Mouse (Mus musculus) urinary bladder, adult 18-20 months (tissue): ENCODE data around the gene Cytip.
"Not testable (repeated sequence)": the region's sequence is repeated elsewhere in the genome, so short reads cannot be mapped to it uniquely, and the experiment has no call there.

Experiments
- DNase-seq, 2 experiments: peaks; one replicate each; pipeline ENCODE4 v3.0.0; 2022; ENCODE audit warnings: low spot score in 2 of 2, mixed read lengths in 2 of 2

Cytip gene

DNA sequence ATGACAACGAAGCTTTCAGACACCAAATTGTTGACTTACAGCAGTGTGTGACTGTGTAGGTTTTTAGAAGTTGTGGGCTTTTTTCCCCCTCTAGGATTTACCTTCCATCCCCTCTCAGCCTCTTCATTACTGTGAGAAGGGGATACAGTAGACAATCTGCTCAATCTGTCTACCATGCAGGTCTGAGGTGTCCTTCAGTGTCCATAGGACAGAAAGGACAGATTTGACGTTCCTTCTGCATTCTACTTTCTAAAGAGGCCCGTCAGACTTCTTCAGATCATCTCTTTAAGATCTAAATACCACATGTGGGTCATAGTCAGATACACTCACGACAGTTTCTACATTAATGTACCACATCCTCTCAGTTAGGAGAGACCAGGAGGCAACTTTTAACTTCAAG is 33.5 kb downstream of the Cytip start:
- no peak for DNase-seq

DNA sequence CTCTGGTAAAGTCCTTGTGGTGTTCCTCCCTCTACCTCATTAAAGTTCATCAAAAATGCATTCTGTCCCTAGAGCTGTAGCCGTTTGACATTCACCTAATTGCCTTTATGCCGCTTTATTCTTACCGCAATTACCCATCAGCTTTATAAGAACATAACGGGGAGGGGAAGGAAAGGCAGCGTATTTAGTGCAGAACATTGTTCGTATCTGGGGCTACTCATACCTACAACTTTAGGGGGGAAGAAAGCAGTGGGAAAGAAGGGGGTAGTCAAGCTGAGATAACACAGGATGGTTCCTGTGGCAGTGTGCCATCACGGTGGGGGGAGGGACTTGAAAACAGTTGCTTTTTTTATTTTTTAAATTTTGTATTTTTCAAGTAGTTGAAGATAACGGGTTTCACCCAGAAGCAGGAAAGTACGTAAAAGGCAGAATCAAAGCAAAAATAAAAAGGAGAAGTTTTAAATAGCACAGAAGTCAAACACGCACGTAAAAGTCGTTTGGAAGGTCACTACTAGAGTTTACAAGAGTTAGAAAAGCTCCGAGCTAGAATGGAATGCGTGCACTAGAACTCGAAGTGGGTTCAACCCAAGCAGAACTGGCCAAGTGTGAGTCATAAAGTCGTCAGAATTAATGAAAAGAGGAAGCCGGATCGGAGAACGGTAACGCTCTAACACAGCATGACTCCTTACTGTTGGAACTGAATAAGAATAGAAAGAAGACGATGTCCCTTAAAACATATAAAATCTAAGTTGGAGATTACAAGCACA is 34.6 kb downstream of the Cytip start:
- no peak for DNase-seq

DNA sequence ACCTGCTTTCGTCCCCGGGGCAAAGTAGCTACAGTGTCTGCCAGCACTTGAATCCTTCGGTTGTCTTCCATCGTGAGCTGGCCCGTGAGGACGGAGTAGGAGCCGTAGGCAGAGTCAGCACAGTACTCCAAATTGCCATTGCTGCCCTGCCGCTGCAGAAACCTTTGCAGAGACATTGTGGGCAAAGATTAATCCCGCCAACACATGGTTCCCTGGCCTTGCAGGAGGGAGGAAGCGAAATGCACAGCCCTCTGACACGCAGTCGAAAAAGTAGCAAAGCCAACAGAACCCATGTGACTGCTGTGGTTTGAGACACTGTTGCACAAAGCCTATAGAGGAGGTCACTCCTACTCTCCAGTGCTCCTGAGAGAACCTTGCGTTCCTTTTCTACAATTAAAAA is 35.5 kb downstream of the Cytip start:
- DNase-seq: no peak

DNA sequence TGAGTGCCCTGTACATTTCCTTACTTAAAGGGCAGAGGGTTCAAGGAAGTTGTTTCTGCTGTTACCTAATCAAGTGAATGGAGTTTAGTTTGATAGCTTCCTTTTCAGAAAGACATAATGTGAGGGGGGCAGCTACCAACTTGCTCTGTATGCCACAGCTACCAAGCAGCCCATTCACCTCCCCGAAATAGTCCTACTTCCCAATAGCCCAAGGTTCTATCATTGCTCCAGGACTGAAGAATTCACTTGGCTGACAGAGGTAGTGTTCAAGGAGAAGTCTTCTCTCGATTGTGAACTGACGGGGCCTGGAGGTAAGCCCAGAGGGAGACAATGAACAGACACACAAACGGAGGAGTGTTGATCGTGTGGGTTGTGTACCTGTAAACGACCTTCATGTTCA is 36.2 kb downstream of the Cytip start:
- DNase-seq: no peak

DNA sequence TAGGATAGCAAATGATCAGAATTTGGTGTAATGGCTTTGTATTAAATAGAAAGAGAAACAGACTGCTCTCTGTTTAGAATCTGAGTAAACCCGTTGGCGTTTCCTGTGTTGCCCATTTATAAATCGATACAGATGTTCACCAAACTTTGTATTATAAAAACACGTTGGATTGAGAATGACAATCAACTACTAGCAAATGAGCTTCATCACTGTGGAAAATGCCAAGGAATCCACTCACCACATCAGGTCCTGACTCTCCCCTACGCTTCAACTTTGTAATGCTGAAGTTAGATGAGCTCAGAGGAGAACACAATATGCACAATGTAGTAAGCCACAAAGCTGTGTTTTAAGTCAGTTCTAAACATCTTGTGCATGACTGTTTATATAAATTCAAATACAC is 36.8 kb downstream of the Cytip start:
- no peak for DNase-seq

DNA sequence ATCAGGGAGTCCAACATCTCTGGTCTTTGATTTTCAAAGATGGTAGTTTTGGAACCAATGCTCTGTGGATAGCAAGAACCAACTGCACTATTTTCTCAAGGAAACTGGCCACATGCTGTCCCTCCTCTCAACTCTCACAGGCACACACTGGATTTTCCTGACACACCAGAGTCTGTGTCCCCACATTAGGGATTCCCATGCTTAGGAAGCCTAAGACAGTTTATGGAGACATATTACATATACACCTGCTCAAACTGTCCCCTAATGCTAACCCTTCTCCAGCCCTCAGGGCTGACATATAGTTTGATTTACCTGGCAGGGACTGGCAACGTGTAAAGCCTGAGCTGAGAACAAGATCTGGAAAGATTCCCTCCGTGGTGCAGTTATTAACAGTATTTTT is 37.2 kb downstream of the Cytip start:
- no peak for DNase-seq

DNA sequence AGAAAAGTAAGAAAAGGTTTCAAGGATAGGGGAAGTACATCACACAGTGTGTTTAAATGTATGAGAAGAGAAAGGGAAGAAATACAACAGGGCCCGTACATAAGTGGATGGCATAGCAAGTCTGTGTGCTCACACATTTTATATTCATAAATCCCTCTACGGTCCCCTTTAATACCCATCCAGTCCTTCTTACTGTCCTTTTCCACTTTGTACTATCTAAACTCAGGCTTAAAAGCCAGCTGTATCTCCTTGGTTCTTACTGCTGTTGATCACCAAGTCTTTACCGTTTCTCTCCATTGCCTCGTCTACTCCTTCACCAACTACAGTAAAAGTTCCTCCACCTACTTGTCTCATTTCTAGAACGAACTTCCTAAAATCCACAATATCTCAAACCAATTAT is 37.9 kb downstream of the Cytip start:
- no peak for DNase-seq

DNA sequence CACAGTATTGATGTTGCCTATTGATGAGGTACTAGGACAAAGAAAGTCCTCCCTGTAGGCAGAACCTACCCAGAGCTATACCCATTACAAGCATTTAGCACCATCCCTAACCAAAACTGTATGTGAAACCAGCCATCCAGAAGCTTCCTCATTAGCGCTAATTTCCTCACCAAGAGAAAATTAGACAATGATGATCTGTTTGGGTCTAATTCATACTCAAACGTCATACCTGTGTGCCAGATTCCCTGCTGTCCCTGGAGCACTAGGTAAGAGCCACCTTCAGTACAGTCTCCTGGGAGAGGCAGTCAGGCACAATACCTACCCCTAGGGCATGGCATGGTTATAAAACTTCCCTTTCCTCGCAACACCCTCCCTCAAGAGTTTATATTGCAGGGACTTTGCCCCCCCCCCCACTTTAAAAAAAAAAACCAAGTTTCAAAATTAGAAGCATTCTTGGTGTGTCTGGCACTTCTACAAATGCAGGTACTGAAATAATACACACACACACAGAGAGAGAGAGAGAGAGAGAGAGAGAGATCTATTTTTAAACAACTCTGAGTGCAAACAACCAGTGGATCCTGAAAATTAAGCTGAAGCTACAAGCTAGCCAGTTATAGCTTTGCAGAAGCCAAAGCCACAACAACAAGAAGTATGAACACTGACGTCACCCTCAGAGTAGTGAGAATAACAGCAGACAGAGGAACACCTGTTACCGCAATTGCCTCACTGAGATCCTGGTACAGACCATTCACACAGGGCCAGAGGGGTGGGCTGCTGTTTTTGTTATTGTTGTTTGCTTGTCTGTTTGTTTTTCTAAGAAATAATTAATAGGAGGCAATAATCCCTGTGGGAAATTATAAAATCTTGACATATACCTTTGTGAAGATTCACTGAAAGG is 38.6 kb downstream of the Cytip start:
- DNase-seq: no peak

DNA sequence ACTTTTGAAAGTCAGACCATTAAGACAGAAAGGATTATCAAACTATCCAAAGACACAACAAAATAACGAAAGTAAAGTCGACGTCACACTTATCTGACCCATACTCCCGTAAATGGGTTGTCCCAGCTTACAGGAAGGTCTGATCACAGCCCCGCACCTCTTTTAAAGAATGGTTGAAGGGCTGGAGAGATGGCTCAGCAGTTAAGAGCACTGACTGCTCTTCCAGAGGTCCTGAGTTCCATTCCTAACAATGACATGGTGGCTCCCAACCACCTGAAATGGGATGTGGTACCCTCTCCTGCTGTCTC is 39.3 kb downstream of the Cytip start:
- no peak for DNase-seq

DNA sequence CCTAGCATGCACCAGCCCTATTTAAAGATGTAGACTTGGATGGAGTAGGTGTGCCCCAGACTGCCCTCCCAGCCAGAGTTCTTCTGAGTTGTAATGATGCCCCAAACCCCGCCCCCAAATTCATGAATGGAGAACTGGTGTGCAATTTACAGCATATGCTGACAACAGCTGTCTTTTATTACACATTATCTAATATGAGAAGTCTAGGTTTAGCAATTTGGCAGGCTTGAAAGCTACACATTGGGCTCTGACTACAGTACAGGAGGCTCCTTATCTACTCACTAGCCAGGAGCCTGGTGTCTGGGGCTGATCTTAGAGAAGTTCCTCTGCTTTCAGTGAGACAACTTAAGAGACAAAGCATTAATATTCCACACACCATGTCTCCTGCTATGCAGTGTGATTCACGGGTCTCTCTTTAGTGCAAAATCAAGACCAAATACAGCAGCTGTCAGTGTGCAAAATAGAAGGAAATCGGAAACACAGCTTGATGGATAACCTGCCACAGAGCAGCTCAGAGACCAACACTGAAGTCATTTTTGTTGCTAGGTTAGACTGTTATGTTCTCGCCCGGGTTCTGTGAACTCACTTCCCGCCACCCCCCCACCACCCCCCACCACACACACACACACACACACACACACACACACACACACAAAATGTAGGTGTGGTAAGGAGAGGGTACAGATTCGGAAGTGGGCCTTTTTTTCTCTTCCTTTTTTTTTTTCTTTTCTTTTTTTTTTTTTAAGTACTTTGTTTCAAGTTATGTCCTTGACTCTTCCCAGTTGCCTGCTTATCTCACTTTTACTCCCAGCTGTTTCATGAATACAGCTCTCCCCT is 39.8 kb downstream of the Cytip start:
- DNase-seq: no peak

DNA sequence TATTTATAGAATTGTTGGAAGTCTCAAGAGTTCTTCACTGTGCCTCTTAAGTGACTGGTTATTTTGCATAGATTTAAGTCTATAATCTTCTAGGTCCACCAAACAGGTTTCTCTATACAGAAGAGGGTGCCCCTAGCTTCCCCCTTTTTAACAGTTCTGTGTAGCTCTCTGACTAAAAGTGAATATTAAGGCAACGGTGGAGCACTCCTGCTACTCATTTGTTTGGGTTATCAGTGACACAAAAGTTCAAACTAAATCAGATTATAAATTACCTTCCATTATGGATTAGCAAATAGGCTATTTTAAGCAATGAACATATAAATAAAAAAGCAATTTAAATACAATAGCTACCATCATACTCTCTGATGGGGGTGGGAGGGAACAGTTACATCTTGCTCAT is 40.8 kb downstream of the Cytip start:
- DNase-seq: no peak

DNA sequence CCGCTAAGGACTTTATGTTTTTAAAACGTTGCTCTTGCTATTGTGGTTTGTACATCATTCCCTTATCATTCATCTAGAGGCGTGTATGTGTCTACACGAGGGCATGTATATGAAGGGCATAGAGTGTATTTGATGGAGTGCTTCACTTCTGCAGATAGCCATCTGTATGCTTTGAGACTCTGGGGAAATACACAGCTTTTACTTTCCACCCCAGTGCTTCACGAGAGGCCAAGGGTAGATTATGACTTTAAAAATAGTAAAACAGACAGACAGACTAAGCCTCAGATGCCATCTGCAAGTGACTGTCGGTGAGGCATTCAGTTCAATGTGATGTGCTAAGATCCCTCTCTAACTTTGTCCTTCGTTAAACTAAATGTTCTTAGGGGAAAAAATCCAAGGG is 41.6 kb downstream of the Cytip start:
- DNase-seq: no peak

DNA sequence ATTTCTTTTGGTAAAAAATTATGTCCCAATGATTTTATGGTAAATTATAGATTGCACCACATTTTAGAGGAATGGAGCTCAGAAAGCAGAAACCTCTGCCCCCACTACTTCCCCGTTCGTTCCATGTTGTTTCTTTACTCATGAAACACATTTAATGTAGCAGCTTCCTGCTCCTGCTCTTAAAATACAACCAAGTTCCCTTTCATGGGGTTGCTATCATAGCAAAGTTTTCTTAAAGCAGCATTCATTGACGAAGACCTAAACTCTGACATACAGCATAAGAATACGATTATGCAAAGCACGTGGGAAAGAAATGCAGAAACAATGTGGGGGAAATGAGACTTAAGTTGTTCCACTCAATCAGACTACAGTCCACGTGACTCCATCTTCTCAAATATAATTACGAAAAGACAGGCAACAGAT is 45.3 kb downstream of the Cytip start:
- no peak for DNase-seq

DNA sequence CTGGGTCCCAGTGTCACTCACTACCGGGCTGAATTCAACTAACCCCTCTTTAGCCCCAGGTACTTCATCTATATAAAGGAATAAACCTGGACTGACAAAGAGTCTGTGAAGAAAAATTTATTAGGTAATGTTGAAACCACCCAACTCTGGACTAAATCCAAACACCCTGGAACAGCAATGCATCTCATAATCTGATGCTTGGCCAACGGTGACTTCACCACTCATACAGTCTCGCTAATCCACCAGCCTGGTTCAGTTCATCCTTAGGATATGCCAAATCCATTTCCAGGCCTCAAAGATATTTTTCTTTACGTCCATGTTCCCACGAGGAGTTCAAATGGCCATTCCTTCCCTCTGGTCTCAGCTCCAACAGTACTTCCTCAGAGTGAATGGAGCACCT is 48.8 kb downstream of the Cytip start:
- no peak for DNase-seq

DNA sequence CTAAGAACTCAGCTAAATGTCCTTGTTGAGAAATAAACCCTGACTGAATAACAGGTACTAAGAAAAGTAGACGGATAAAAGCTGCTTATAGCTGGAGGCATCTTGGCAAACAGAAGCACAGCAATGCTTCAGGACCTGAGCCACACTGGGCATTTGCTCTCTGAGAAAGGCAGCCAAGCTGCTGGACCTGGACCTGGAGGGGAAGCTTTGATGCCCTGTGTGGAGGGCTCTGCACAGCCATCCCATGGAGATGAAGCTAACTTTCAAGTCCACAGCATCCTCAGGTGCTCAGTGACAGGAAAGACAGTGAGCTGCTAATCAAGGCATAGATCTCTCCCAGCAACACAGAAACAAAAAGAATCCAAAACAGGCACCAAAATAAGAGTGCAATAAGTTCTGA is 54.8 kb downstream of the Cytip start:
- DNase-seq: no peak

DNA sequence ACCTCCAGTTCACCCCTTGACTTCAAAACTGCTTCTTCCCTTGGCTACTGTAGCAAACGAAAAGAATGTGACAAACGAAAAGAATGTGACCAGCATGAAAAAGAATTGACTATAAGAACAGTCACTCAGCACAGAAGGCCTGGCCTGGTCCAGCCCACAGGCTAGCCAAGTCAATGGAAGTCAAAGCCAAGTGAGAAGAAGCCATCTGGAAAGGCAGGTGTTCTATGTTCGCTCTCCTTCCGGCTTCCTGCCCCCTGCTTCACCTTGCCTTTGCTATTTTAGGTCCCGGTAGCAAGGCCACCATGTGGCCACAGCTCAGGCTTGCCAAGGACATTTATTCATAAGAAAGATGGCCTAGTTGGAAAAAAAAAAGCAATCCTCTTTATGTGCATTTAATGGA is 56.7 kb downstream of the Cytip start:
- DNase-seq: no peak

DNA sequence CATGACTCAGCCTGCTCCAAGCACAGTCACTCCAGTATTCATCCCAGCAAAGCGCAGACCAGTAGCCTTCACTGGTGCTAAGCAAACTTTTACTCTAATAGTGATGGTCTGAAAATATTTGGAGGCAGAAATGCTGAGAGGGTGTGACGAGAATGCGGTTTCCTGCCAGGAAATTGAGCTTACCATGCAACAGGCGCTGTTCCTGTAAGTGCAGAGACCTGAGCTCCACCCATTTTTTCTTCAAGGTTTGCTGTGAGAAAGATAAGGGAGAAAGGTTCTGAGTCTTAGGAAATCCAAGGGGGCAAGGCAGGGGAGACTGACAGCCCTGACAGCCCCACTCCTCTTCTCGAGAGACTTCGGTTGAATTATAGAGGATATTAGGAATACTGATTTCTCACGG is 57.7 kb downstream of the Cytip start:
- no peak for DNase-seq

DNA sequence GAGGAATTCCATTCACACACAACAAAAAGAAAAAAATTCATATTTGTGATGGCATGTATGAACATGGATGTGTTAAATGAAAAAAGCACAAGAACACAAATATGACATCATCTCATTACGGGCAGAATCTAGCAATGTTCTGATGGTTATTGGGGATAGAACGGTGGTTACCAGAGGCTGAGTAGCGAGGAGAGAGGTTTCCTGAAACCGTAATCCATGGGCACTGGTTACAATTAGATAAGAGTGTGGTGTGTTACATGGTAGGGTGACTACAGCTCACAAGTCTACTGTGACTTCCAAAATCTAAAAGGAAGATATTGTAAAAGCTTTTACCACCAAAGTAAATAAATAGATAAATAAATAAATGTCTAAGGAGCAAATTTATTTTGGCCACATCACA is 58.8 kb downstream of the Cytip start:
- no peak for DNase-seq

DNA sequence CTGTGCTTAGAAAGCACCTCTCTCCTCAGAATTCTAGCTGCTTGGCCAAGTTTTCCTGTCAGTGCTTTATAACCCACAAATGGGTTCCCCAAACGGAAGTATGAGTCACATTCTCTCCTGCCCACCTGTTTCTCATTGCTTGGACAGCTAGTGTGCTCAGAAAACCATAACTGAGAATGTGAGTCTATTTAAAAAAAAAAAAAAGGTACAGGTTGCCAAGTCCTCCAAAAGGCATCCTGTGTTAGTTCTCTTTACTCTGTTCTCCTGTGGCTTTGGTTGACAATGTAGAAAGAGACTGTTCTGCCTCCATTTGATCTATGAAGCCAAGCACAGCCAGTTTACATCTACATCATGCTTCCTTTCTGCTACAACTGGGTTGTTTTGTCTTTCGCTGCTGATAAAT is 60.3 kb downstream of the Cytip start:
- no peak for DNase-seq

DNA sequence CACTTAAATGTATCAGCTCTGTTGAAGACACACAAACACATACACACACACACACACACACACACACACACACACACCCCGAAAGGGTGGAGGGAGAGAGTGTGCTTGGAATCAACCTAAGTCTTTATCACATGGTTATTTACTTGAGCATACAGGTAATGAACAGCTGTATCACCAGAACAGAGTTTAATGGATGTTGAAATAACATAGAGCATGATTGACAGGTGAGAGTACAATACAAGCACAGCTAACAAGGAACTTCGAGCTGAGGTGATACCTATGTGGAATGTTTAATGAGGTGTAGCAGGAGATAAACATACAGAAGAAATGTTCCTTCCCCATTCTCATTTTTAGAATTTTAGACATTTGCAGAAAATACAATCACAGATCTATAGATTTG is 62.7 kb downstream of the Cytip start:
- DNase-seq: no peak

DNA sequence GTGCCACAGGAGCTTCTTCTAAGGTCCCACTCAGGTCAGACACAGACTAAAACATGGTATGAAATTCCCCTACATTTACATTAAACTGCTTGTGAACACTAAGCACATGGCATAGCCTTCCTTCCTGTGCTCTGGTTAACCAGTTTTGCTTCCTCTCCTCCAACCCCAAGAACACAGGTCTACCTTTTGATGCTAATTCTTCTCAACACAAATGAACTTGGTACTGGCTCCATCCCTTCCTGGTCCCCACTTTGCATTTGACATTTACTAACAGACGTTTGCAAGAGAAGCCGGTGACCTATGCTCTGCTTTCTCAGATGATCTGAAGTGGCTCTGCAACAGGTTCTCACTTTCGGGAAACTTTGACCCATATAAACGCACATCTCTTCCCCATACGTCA is 65.4 kb downstream of the Cytip start:
- DNase-seq: no peak

DNA sequence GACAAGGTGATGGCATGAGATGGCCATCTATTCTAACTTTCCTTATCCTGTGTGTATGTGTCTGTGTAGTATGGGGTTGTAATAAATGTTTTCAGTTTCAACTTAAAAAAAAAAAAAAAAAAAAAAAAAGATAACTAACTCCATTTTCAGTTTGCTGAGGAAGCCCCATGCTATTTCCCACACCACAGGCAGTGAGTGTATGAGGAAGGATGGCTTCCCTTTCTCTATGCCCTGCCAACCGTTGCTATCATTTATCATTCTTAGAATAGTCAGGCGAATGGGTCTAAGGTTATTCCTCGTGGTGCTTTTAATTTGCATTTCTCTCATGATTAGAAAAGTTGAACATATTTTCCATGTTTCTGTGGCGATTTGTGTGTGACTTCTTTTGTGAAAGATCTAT is 84.2 kb downstream of the Cytip start:
- no peak for DNase-seq

DNA sequence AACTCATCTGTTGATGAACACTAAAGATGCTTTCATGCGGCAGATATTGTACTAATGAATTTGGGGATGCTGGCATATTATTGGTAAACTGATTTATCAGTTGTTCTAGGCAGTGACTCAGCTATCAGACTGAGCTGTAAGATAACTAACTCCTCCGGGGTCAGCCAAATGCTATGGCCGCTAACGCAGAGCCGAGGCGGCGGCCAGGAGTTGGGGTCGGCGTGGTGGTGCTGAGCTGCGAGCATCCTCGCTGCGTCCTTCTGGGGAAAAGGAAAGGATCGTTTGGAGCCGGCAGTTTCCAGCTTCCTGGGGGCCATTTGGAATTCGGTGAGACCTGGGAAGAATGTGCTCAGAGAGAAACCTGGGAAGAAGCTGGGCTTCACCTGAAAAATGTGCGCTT is 87.4 kb downstream of the Cytip start:
- not testable (repeated sequence) for DNase-seq
